Mouse (Mus musculus): ENCODE data around the gene Chchd6. TPM values are rescaled to one million over a fixed set of nuclear protein-coding genes. Genes with fewer than 3 reads are reported as not detected.

The Chchd6 gene
- 8.4 and 8.8 TPM in 2 replicates for polyA plus RNA-seq (2015; fragmentation: Nextera tagmentation; extraction: Ambion mirVana)

- under 1% methylated on average over 54 of the region's 56 CpGs for WGBS (ENCODE audit: insufficient replicate concordance)
- no peaks in the 10 kb centered on the region for H3K27me3 ChIP-seq (ENCODE audit: insufficient read depth, low read length)
- peak; percentile 100 for ATAC-seq
- peak within 1 kb of the TSS; percentile 69 for H3K4me3 ChIP-seq (ENCODE audit: low read depth, low read length)
- peak within 1 kb of the TSS; percentile 91 for H3K4me2 ChIP-seq (ENCODE audit: low read depth, low read length)
- H3K27ac ChIP-seq (ENCODE audit: low read depth) = no peak within 1 kb of the TSS
- peaks cover 4% of the 10 kb centered on the region; the same call in 1 of the 2 replicates for H3K4me1 ChIP-seq (ENCODE audit: insufficient read depth)
- no peaks in the 10 kb centered on the region for H3K9me3 ChIP-seq (ENCODE audit: low read length)
- TF ChIP-seq CTCF (IDR thresholded peaks at IDR 0.05; ENCODE audit: low read depth) (no peak), EP300 (IDR thresholded peaks at IDR 0.05; ENCODE audit: low read depth) (no peak)
- H3K9ac ChIP-seq (replicated peaks) = peak within 1 kb of the TSS; percentile 61
- peak; percentile 92 for DNase-seq
- H3K36me3 ChIP-seq (replicated peaks; ENCODE audit: insufficient read depth, low read length) = no peaks in the 10 kb centered on the region
These were observed at the start of gene Chchd6 for GRCm38 (mm10) chr6:89595018-89595776. TSS of gene Chchd6 (minus strand) at chr6:89595652.

DNA sequence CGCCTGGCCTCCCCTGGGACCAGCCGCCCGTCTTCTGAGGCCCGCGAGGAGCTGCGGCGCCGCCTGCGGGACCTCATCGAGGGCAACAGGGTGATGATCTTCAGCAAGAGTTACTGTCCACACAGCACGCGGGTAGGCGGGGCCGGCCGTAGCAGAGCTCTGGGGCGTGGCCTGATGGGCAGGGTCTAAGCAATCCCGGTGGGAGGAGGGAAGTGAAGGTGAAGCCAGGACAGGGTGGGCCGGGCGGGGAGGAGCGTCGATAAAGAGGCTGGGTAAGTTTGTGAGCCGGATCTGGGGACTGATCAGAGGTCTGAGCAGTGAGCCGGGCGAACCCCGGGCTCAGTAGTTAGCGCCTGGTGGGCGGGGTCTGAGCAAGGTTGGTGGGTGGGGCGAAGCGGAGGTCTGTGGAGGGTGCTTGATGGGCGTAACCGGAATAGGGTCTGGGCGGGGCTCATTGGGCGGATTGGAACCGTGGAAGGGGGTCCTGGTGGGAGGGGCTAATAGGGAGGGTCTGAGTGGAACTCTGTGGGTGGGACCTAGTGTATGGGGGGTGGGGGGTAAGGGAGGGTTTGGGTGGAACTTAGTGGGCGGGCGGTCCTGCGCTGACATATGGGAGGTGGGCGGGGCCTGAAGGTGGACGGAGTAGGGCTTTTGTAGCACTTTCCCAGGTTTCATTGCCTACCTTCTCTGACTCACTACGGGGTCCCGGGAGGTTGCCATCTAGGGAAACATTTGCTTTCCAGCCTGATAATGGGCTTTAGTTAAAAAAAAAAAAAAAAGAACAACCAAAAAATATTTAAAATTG, 49.0 kb upstream of the Chchd6 start:
- H3K9me3 ChIP-seq (ENCODE audit: low read length) = no peaks in the 10 kb centered on the region
- peak overlapping the region; percentile 92 for H3K4me2 ChIP-seq (ENCODE audit: low read depth, low read length)
- DNase-seq = peak; percentile 94
- peak overlapping the region; percentile 87 for H3K27ac ChIP-seq (ENCODE audit: low read depth)
- TF ChIP-seq CTCF (IDR thresholded peaks at IDR 0.05; ENCODE audit: low read depth) (no peak), EP300 (IDR thresholded peaks at IDR 0.05; ENCODE audit: low read depth) (no peak)
- peak overlapping the region; percentile 58 for H3K4me3 ChIP-seq (ENCODE audit: low read depth, low read length)
- peak overlapping the region; percentile 61 for H3K9ac ChIP-seq (replicated peaks)
- no peaks in the 10 kb centered on the region for H3K36me3 ChIP-seq (replicated peaks; ENCODE audit: insufficient read depth, low read length)
- peak; percentile 95 for ATAC-seq
- 1% methylated on average over 39 of the region's 41 CpGs for WGBS (ENCODE audit: insufficient replicate concordance)
- H3K4me1 ChIP-seq (ENCODE audit: insufficient read depth) = peaks cover 10% of the 10 kb centered on the region
- no peaks in the 10 kb centered on the region for H3K27me3 ChIP-seq (ENCODE audit: insufficient read depth, low read length)

- Histone ChIP-seq H3K27ac (ENCODE audit: low read depth) (peak within 1 kb of the TSS; percentile 87), H3K4me1 (ENCODE audit: insufficient read depth) (peaks cover 10% of the 10 kb centered on the region; the same call in 1 of the 2 replicates), H3K9ac (replicated peaks) (peak within 1 kb of the TSS; percentile 61), H3K9me3 (ENCODE audit: low read length) (no peaks in the 10 kb centered on the region), H3K36me3 (replicated peaks; ENCODE audit: insufficient read depth, low read length) (no peaks in the 10 kb centered on the region), H3K4me3 (ENCODE audit: low read depth, low read length) (peak within 1 kb of the TSS; percentile 58), H3K4me2 (ENCODE audit: low read depth, low read length) (peak within 1 kb of the TSS; percentile 92), H3K27me3 (ENCODE audit: insufficient read depth, low read length) (no peaks in the 10 kb centered on the region)
- TF ChIP-seq CTCF (IDR thresholded peaks at IDR 0.05; ENCODE audit: low read depth) = peak; percentile 19; the same call in 1 of the 2 replicates
- TF ChIP-seq EP300 (IDR thresholded peaks at IDR 0.05; ENCODE audit: low read depth) = no peak
- ATAC-seq (peak; percentile 86), DNase-seq (peak; percentile 93)
- 4% methylated on average over 44 of the region's 51 CpGs for WGBS (ENCODE audit: insufficient replicate concordance)
These were observed 48.4 kb upstream of the Chchd6 start, which contains the start of gene Txnrd3 for GRCm38 (mm10) chr6:89643798-89644270. TSS of gene Txnrd3 (plus strand) at chr6:89643988.

DNA sequence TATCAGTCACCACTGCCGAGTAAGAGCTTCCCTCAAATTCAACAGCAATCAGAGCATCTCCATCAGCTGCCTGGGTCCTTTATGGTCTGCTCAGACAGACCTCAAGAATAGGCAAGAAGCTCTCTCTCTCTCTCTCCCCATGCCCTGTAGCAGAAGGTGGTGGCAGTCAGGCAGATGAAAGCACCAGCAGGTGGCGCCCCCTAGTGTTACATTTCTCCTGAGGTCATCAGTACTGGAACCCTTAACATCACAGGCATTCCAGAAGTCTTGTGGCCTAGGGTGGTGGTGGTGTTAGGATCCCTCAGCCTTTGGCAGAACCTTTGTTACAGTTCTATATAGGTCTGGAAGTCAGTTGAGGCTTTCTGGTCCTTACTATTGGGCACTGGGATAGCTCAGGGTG, 43.6 kb upstream of the Chchd6 start:
- no peaks in the 10 kb centered on the region for H3K36me3 ChIP-seq (replicated peaks; ENCODE audit: insufficient read depth, low read length)
- H3K4me2 ChIP-seq (ENCODE audit: low read depth, low read length) = no peak overlapping the region
- H3K27ac ChIP-seq (ENCODE audit: low read depth) = no peak overlapping the region
- WGBS (ENCODE audit: insufficient replicate concordance) = 32% methylated on average over 2 of the region's 2 CpGs
- no peak overlapping the region for H3K4me3 ChIP-seq (ENCODE audit: low read depth, low read length)
- TF ChIP-seq CTCF (IDR thresholded peaks at IDR 0.05; ENCODE audit: low read depth) (peak; percentile 68), EP300 (IDR thresholded peaks at IDR 0.05; ENCODE audit: low read depth) (no peak)
- peaks cover 10% of the 10 kb centered on the region; the same call in 1 of the 2 replicates for H3K4me1 ChIP-seq (ENCODE audit: insufficient read depth)
- H3K9ac ChIP-seq (replicated peaks) = no peak overlapping the region
- DNase-seq (peak; percentile 55), ATAC-seq (no peak)
- H3K9me3 ChIP-seq (ENCODE audit: low read length) = no peaks in the 10 kb centered on the region
- H3K27me3 ChIP-seq (ENCODE audit: insufficient read depth, low read length) = no peaks in the 10 kb centered on the region

DNA sequence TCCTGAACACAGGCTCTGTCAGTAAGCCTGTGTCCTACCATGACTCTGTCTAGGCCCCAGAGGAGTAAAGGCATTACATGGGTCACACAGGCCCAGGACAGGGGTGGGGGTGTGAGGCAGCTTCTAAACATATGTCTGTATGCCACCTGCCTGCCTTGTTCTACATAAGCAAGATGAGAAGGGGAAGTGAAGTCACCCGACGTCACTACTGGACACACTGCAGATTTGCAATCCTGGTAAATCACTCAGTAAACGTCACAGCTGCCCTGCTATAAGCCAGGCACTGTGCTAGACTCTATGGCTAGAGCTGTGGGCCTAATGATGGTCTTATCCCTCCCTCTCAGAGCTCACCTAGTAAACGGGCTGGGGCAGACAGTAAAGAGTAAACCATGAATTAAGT, 42.5 kb upstream of the Chchd6 start:
- no peak overlapping the region for H3K9ac ChIP-seq (replicated peaks)
- TF ChIP-seq CTCF (IDR thresholded peaks at IDR 0.05; ENCODE audit: low read depth) = no peak
- TF ChIP-seq EP300 (IDR thresholded peaks at IDR 0.05; ENCODE audit: low read depth) = no peak
- H3K27ac ChIP-seq (ENCODE audit: low read depth) = no peak overlapping the region
- H3K4me2 ChIP-seq (ENCODE audit: low read depth, low read length) = no peak overlapping the region
- 46% methylated on average over 4 of the region's 4 CpGs for WGBS (ENCODE audit: insufficient replicate concordance)
- no peak overlapping the region for H3K4me3 ChIP-seq (ENCODE audit: low read depth, low read length)
- H3K9me3 ChIP-seq (ENCODE audit: low read length) = no peaks in the 10 kb centered on the region
- H3K4me1 ChIP-seq (ENCODE audit: insufficient read depth) = peaks cover 4% of the 10 kb centered on the region; the same call in 1 of the 2 replicates
- DNase-seq = no peak
- no peaks in the 10 kb centered on the region for H3K36me3 ChIP-seq (replicated peaks; ENCODE audit: insufficient read depth, low read length)
- H3K27me3 ChIP-seq (ENCODE audit: insufficient read depth, low read length) = no peaks in the 10 kb centered on the region
- ATAC-seq = no peak

GRCm38 (mm10) chr6:89634400-89634799, 38.9 kb upstream of the Chchd6 start:
- DNase-seq (no peak), ATAC-seq (no peak)
- WGBS (ENCODE audit: insufficient replicate concordance) = 32% methylated on average over 8 of the region's 8 CpGs

More at GRCm38 (mm10) chr6:89634400-89634799, 38.9 kb upstream of the Chchd6 start:
- Histone ChIP-seq H3K9me3 (ENCODE audit: low read length) (no peaks in the 10 kb centered on the region), H3K36me3 (replicated peaks; ENCODE audit: insufficient read depth, low read length) (no peaks in the 10 kb centered on the region), H3K4me3 (ENCODE audit: low read depth, low read length) (no peak overlapping the region), H3K4me2 (ENCODE audit: low read depth, low read length) (no peak overlapping the region), H3K9ac (replicated peaks) (no peak overlapping the region), H3K4me1 (ENCODE audit: insufficient read depth) (0 out of 2 replicates have a peak, but pooled peaks cover 2% of the 10 kb centered on the region), H3K27me3 (ENCODE audit: insufficient read depth, low read length) (no peaks in the 10 kb centered on the region), H3K27ac (ENCODE audit: low read depth) (no peak overlapping the region)
- no peak for TF ChIP-seq EP300 (IDR thresholded peaks at IDR 0.05; ENCODE audit: low read depth)
- no peak for TF ChIP-seq CTCF (IDR thresholded peaks at IDR 0.05; ENCODE audit: low read depth)

All from liver, postnatal 0 days (tissue).